Mouse (Mus musculus): ENCODE measurements at regions not wholly inside any gene's neighbourhood (a gene's known extent, or its start where the extent isn't known, plus 50 kb on each side); places are given as distances from the start of the nearest gene placed in this dataset.

- no peak for TF ChIP-seq GATA1 (IDR thresholded peaks at IDR 0.05; ENCODE audit: borderline replicate concordance, low read length)
- TF ChIP-seq FLI1 (IDR thresholded peaks at IDR 0.05; ENCODE audit: low read length), result no peak
Observed at GRCm38 (mm10) chr14:99631092-99631491, 332.6 kb downstream of the Klf5 start.

All from megakaryocyte, embryonic 14.5 days (primary cell).